ENCODE assay signal across 16 mouse cellular contexts in the genomic region with DNA sequence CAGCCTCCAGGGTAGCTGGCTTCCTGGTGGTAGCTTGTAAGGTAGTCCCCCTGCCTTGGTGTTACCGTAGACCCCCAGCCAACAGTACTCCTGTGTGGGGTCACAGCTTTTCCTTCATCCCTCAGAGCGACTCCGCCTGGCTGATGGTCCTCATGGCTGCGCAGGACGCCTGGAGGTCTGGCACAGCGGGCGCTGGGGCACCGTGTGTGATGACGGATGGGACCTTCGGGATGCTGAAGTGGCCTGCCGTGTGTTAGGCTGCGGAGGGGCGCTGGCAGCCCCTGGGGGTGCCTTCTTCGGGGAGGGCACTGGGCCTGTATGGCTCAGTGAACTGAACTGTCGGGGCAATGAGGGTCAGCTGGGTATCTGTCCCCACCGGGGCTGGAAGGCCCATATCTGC. TPM values are rescaled to one million over a fixed set of nuclear protein-coding genes. Genes with fewer than 3 reads are reported as not detected.
A peak's percentile ranks its signal among the peaks of the same experiment; 100 is the strongest.
DNase-seq lines count a peak whose midpoint lies in the region; ATAC-seq lines count a peak whose summit lies in the region.
"Had no signal": no experiment of that assay in that cellular context is flagged by ENCODE, and none has a peak within 500 bp of the region (broad histone marks: within the 10 kb centered on the region; RNA-seq: fewer than 3 reads in every experiment).

No protein-coding gene starts in this region.

- no peaks in the 10 kb centered on the region for H3K9me3 ChIP-seq in forebrain, embryonic 11.5 days (ENCODE audit: control insufficient read depth, low read length)
- H3K9me3 ChIP-seq in forebrain, embryonic 15.5 days = no peaks in the 10 kb centered on the region
- H3K9me3 ChIP-seq in intestine, embryonic 16.5 days (ENCODE audit: control insufficient read depth, low read length) = no peaks in the 10 kb centered on the region
- H3K9me3 ChIP-seq in intestine, embryonic 15.5 days = no peaks in the 10 kb centered on the region
- no peaks in the 10 kb centered on the region for H3K9me3 ChIP-seq in embryonic facial prominence, embryonic 10.5 days
- no peaks in the 10 kb centered on the region for H3K9me3 ChIP-seq in limb, embryonic 11.5 days (ENCODE audit: control insufficient read depth, low read length)
- H3K9me3 ChIP-seq: embryonic facial prominence, embryonic 12.5 days had no signal

- 0 out of 2 replicates have a peak overlapping the region, but pooled peaks have one; percentile 12 for H3K27ac ChIP-seq in forebrain, embryonic 11.5 days (ENCODE audit: low read depth, low read length)
- H3K27ac ChIP-seq in forebrain, embryonic 15.5 days (replicated peaks) = no peak overlapping the region
- 0 out of 2 replicates have a peak overlapping the region, but pooled peaks have one; percentile 89 for H3K27ac ChIP-seq in intestine, embryonic 16.5 days (ENCODE audit: low read length)
- H3K27ac ChIP-seq in intestine, embryonic 15.5 days = no peak overlapping the region
- H3K27ac ChIP-seq in embryonic facial prominence, embryonic 10.5 days (replicated peaks) = peak overlapping the region; percentile 92
- H3K27ac ChIP-seq in limb, embryonic 11.5 days (replicated peaks; ENCODE audit: low read depth, low read length) = no peak overlapping the region
- H3K27ac ChIP-seq: macrophage had no signal

- H3K27me3 ChIP-seq in forebrain, embryonic 11.5 days (ENCODE audit: control insufficient read depth, insufficient read depth, low read length) = no peaks in the 10 kb centered on the region
- no peaks in the 10 kb centered on the region for H3K27me3 ChIP-seq in forebrain, embryonic 15.5 days
- H3K27me3 ChIP-seq in intestine, embryonic 16.5 days (replicated peaks; ENCODE audit: control insufficient read depth, insufficient read depth, low read length) = no peaks in the 10 kb centered on the region; the same call in 1 of the 2 replicates
- H3K27me3 ChIP-seq in intestine, embryonic 15.5 days (replicated peaks) = no peaks in the 10 kb centered on the region
- H3K27me3 ChIP-seq in embryonic facial prominence, embryonic 10.5 days (replicated peaks; ENCODE audit: low read depth, poor library complexity, severe bottlenecking) = no peaks in the 10 kb centered on the region
- no peaks in the 10 kb centered on the region for H3K27me3 ChIP-seq in limb, embryonic 11.5 days (ENCODE audit: control insufficient read depth, insufficient read depth, low read length)
- H3K27me3 ChIP-seq: embryonic facial prominence, embryonic 12.5 days had no signal

- no peak overlapping the region for H3K4me3 ChIP-seq in forebrain, embryonic 11.5 days (ENCODE audit: low read depth, low read length)
- H3K4me3 ChIP-seq in forebrain, embryonic 15.5 days = no peak overlapping the region
- no peak overlapping the region for H3K4me3 ChIP-seq in intestine, embryonic 16.5 days (ENCODE audit: low read length)
- no peak overlapping the region for H3K4me3 ChIP-seq in intestine, embryonic 15.5 days (replicated peaks)
- peak overlapping the region; percentile 56; the same call in 1 of the 2 replicates for H3K4me3 ChIP-seq in embryonic facial prominence, embryonic 10.5 days
- H3K4me3 ChIP-seq in limb, embryonic 11.5 days (ENCODE audit: low read depth, low read length) = no peak overlapping the region
- H3K4me3 ChIP-seq: embryonic facial prominence, embryonic 12.5 days had no signal

- H3K4me1 ChIP-seq in forebrain, embryonic 11.5 days (replicated peaks; ENCODE audit: control insufficient read depth, insufficient read depth, low read length) = peaks cover 37% of the 10 kb centered on the region
- H3K4me1 ChIP-seq in forebrain, embryonic 15.5 days = peaks cover 44% of the 10 kb centered on the region
- H3K4me1 ChIP-seq in intestine, embryonic 16.5 days (ENCODE audit: control insufficient read depth, insufficient read depth, low read length) = peaks cover 42% of the 10 kb centered on the region
- peaks cover 42% of the 10 kb centered on the region for H3K4me1 ChIP-seq in intestine, embryonic 15.5 days (replicated peaks)
- peaks cover 69% of the 10 kb centered on the region for H3K4me1 ChIP-seq in embryonic facial prominence, embryonic 10.5 days
- H3K4me1 ChIP-seq in limb, embryonic 11.5 days (ENCODE audit: control insufficient read depth, insufficient read depth, low read length) = peaks cover 42% of the 10 kb centered on the region

- 80% methylated on average over 16 of the region's 16 CpGs for WGBS in forebrain, embryonic 11.5 days
- 74% methylated on average over 16 of the region's 16 CpGs for WGBS in forebrain, embryonic 15.5 days
- WGBS in intestine, embryonic 16.5 days = 77% methylated on average over 16 of the region's 16 CpGs
- WGBS in intestine, embryonic 15.5 days = 69% methylated on average over 16 of the region's 16 CpGs
- 71% methylated on average over 16 of the region's 16 CpGs for WGBS in embryonic facial prominence, embryonic 10.5 days
- 73% methylated on average over 16 of the region's 16 CpGs for WGBS in limb, embryonic 11.5 days

- no peak overlapping the region for H3K4me2 ChIP-seq in forebrain, embryonic 11.5 days (ENCODE audit: low read depth, low read length, severe bottlenecking)
- H3K4me2 ChIP-seq in forebrain, embryonic 15.5 days (replicated peaks) = no peak overlapping the region
- no peak overlapping the region for H3K4me2 ChIP-seq in intestine, embryonic 16.5 days (ENCODE audit: low read depth, low read length)
- no peak overlapping the region for H3K4me2 ChIP-seq in intestine, embryonic 15.5 days (replicated peaks)
- H3K4me2 ChIP-seq in limb, embryonic 11.5 days (ENCODE audit: low read depth, severe bottlenecking) = peak overlapping the region; percentile 17; the same call in 1 of the 2 replicates

- no peak overlapping the region for H3K9ac ChIP-seq in forebrain, embryonic 11.5 days (ENCODE audit: low read length)
- H3K9ac ChIP-seq in forebrain, embryonic 15.5 days (replicated peaks) = no peak overlapping the region
- peak overlapping the region; percentile 37; the same call in 1 of the 2 replicates for H3K9ac ChIP-seq in intestine, embryonic 16.5 days (ENCODE audit: low read depth, low read length)
- H3K9ac ChIP-seq in intestine, embryonic 15.5 days = no peak overlapping the region
- H3K9ac ChIP-seq in limb, embryonic 11.5 days (ENCODE audit: low read length) = no peak overlapping the region; the same call in 1 of the 2 replicates
- H3K9ac ChIP-seq: embryonic facial prominence, embryonic 12.5 days; liver, postnatal 0 days had no signal

- no peak for ATAC-seq in forebrain, embryonic 11.5 days (replicated peaks; ENCODE audit: low FRiP score)
- no peak for ATAC-seq in forebrain, embryonic 15.5 days (replicated peaks)
- ATAC-seq in intestine, embryonic 16.5 days = no peak
- ATAC-seq in intestine, embryonic 15.5 days = no peak
- no peak for ATAC-seq in limb, embryonic 11.5 days (ENCODE audit: insufficient number of reproducible peaks, low FRiP score, low TSS enrichment, low read depth)
- ATAC-seq: liver, postnatal 0 days had no signal

- no peaks in the 10 kb centered on the region for H3K36me3 ChIP-seq in forebrain, embryonic 11.5 days (ENCODE audit: control insufficient read depth, insufficient read depth, low read length)
- no peaks in the 10 kb centered on the region for H3K36me3 ChIP-seq in forebrain, embryonic 15.5 days
- no peaks in the 10 kb centered on the region; the same call in 1 of the 2 replicates for H3K36me3 ChIP-seq in intestine, embryonic 16.5 days (ENCODE audit: control insufficient read depth, insufficient read depth, low read length)
- H3K36me3 ChIP-seq in intestine, embryonic 15.5 days = no peaks in the 10 kb centered on the region
- no peaks in the 10 kb centered on the region for H3K36me3 ChIP-seq in embryonic facial prominence, embryonic 10.5 days (replicated peaks)
- no peaks in the 10 kb centered on the region for H3K36me3 ChIP-seq in limb, embryonic 11.5 days (ENCODE audit: control insufficient read depth, insufficient read depth, low read length)
- H3K36me3 ChIP-seq: embryonic facial prominence, embryonic 12.5 days had no signal

- peak; percentile 52 for DNase-seq in forebrain, embryonic 11.5 days (ENCODE audit: low spot score)
- no peak for DNase-seq in embryonic facial prominence, embryonic 10.5 days (ENCODE audit: low spot score)
- DNase-seq in limb, embryonic 11.5 days (ENCODE audit: low spot score) = no peak
- no peak for DNase-seq in adipocyte (ENCODE audit: low spot score)
- DNase-seq in cerebellum, adult 11 months = no peak
- DNase-seq: cerebellum, postnatal 14 days; heart, postnatal 36 days; kidney, adult 8-10 months; liver, postnatal 0 days; right cerebral cortex, postnatal 25 days had no signal

RNA-seq across cellular contexts. Expression of gene Ssc5d, which starts 1.3 kb away (rescaled TPM):
- polyA plus RNA-seq in forebrain, embryonic 11.5 days (2014; fragmentation: Nextera tagmentation; extraction: Ambion mirVana) = 0.79 and 0.91 TPM in 2 replicates
- polyA plus RNA-seq in forebrain, embryonic 15.5 days (2015; fragmentation: Nextera tagmentation; extraction: Ambion mirVana) = 0.24 and 0.32 TPM in 2 replicates
- 3.6 and 3.7 TPM in 2 replicates for polyA plus RNA-seq in intestine, embryonic 16.5 days (2015; fragmentation: Nextera tagmentation; extraction: Ambion mirVana)
- polyA plus RNA-seq in intestine, embryonic 15.5 days (2015; fragmentation: Nextera tagmentation; extraction: Ambion mirVana) = 2.7 and 3.5 TPM in 2 replicates
- polyA plus RNA-seq in embryonic facial prominence, embryonic 10.5 days (2016; fragmentation: Nextera tagmentation; extraction: Ambion mirVana) = 1.4 and 1.7 TPM in 2 replicates
- polyA plus RNA-seq in limb, embryonic 11.5 days (2014; fragmentation: Nextera tagmentation; extraction: Ambion mirVana) = 1.7 and 1.9 TPM in 2 replicates

RNA-seq across cellular contexts. Expression of gene Nat14, which starts 5.0 kb away (rescaled TPM):
- polyA plus RNA-seq in forebrain, embryonic 11.5 days (2014; fragmentation: Nextera tagmentation; extraction: Ambion mirVana) = 10.8 and 12.6 TPM in 2 replicates
- 35.2 and 39.3 TPM in 2 replicates for polyA plus RNA-seq in forebrain, embryonic 15.5 days (2015; fragmentation: Nextera tagmentation; extraction: Ambion mirVana)
- 3.1 and 3.6 TPM in 2 replicates for polyA plus RNA-seq in intestine, embryonic 16.5 days (2015; fragmentation: Nextera tagmentation; extraction: Ambion mirVana)
- polyA plus RNA-seq in intestine, embryonic 15.5 days (2015; fragmentation: Nextera tagmentation; extraction: Ambion mirVana) = 3.0 and 3.5 TPM in 2 replicates
- 4.9 and 5.3 TPM in 2 replicates for polyA plus RNA-seq in embryonic facial prominence, embryonic 10.5 days (2016; fragmentation: Nextera tagmentation; extraction: Ambion mirVana)
- 1.9 and 2.9 TPM in 2 replicates for polyA plus RNA-seq in limb, embryonic 11.5 days (2014; fragmentation: Nextera tagmentation; extraction: Ambion mirVana)

RNA-seq across cellular contexts. Expression of gene Zfp628, which starts 11.8 kb away (rescaled TPM):
- polyA plus RNA-seq in forebrain, embryonic 11.5 days (2014; fragmentation: Nextera tagmentation; extraction: Ambion mirVana) = 4.8 and 5.0 TPM in 2 replicates
- 4.0 and 4.2 TPM in 2 replicates for polyA plus RNA-seq in forebrain, embryonic 15.5 days (2015; fragmentation: Nextera tagmentation; extraction: Ambion mirVana)
- 2.7 TPM in 2 replicates for polyA plus RNA-seq in intestine, embryonic 16.5 days (2015; fragmentation: Nextera tagmentation; extraction: Ambion mirVana)
- polyA plus RNA-seq in intestine, embryonic 15.5 days (2015; fragmentation: Nextera tagmentation; extraction: Ambion mirVana) = 2.9 and 3.4 TPM in 2 replicates
- 4.5 and 4.6 TPM in 2 replicates for polyA plus RNA-seq in embryonic facial prominence, embryonic 10.5 days (2016; fragmentation: Nextera tagmentation; extraction: Ambion mirVana)
- polyA plus RNA-seq in limb, embryonic 11.5 days (2014; fragmentation: Nextera tagmentation; extraction: Ambion mirVana) = 3.8 and 4.2 TPM in 2 replicates

RNA-seq across cellular contexts. Expression of gene Gm36210, which starts 20.5 kb away (rescaled TPM):
- 0.56 and 0.59 TPM in 2 replicates for polyA plus RNA-seq in forebrain, embryonic 11.5 days (2014; fragmentation: Nextera tagmentation; extraction: Ambion mirVana)
- polyA plus RNA-seq in forebrain, embryonic 15.5 days (2015; fragmentation: Nextera tagmentation; extraction: Ambion mirVana) = 0.31 and 0.33 TPM in 2 replicates
- not detected in 2 replicates for polyA plus RNA-seq in intestine, embryonic 16.5 days (2015; fragmentation: Nextera tagmentation; extraction: Ambion mirVana)
- polyA plus RNA-seq in intestine, embryonic 15.5 days (2015; fragmentation: Nextera tagmentation; extraction: Ambion mirVana) = not detected in 2 replicates
- polyA plus RNA-seq in embryonic facial prominence, embryonic 10.5 days (2016; fragmentation: Nextera tagmentation; extraction: Ambion mirVana) = 0.22 TPM in 1 of 2 replicates, not detected in the other
- not detected in 2 replicates for polyA plus RNA-seq in limb, embryonic 11.5 days (2014; fragmentation: Nextera tagmentation; extraction: Ambion mirVana)
- polyA plus RNA-seq: embryonic facial prominence, embryonic 12.5 days; large intestine, adult 2 months; liver, postnatal 0 days; macrophage had no signal

RNA-seq across cellular contexts. Expression of gene Sbk2, which starts 37.4 kb away (rescaled TPM):
- polyA plus RNA-seq in forebrain, embryonic 11.5 days (2014; fragmentation: Nextera tagmentation; extraction: Ambion mirVana) = 0.33 TPM in 1 of 2 replicates, not detected in the other
- polyA plus RNA-seq in forebrain, embryonic 15.5 days (2015; fragmentation: Nextera tagmentation; extraction: Ambion mirVana) = not detected in 2 replicates
- polyA plus RNA-seq in intestine, embryonic 16.5 days (2015; fragmentation: Nextera tagmentation; extraction: Ambion mirVana) = 0.56 and 0.58 TPM in 2 replicates
- 0.23 and 0.39 TPM in 2 replicates for polyA plus RNA-seq in intestine, embryonic 15.5 days (2015; fragmentation: Nextera tagmentation; extraction: Ambion mirVana)
- 0.09 TPM in 1 of 2 replicates, not detected in the other for polyA plus RNA-seq in embryonic facial prominence, embryonic 10.5 days (2016; fragmentation: Nextera tagmentation; extraction: Ambion mirVana)
- 0.08 and 0.18 TPM in 2 replicates for polyA plus RNA-seq in limb, embryonic 11.5 days (2014; fragmentation: Nextera tagmentation; extraction: Ambion mirVana)
- polyA plus RNA-seq: liver, postnatal 0 days had no signal

Comparison
In these comparisons a context has a peak if more than half of its experiments do, and no peak if none do; other contexts are left out.
1. H3K27ac ChIP-seq: peak in forebrain, embryonic 11.5 days (single experiment), intestine, embryonic 16.5 days (single experiment) and embryonic facial prominence, embryonic 10.5 days (single experiment); none in forebrain, embryonic 15.5 days (single experiment), intestine, embryonic 15.5 days (single experiment) and limb, embryonic 11.5 days (single experiment).